Mouse (Mus musculus) stomach, postnatal 0 days (tissue): ENCODE data around the gene Qk.

Experiments used
- CTCF ChIP-seq: IDR thresholded peaks from 2 replicates; pipeline ENCODE4 v1.5.1; 2016; ENCODE audit warnings: antibody characterized with exemption, low read depth, mild to moderate bottlenecking, moderate library complexity
- EP300 ChIP-seq: optimal IDR thresholded peaks from 2 replicates; pipeline ENCODE3; 2016; ENCODE audit warnings: antibody characterized with exemption

DNA sequence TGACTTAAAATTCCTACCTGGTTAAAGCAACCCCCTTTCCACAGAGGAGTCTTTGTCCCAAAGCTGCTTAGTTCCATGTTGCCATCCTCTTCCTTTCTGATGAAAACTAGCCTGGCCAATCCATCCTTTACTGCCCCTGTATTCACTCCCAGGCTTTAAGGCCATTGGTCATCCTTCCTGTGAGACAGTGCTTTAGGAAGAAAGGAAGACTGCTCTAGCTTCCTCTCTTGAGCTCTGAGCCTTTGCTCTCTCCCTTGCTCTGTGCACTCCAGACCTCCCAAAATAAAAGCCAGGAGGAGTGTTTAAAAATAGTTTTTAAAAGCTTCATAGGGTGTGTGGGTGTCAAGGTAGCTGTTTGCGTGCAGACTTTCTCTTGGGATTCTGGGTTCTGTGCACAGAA lies 14.8 kb upstream of the Qk start:
- TF ChIP-seq CTCF (no peak), EP300 (no peak)
